ENCODE assay signal across 27 mouse cellular contexts in genomic region chr3:135990338-135990737, GRCm38 (mm10).
DNase-seq lines count a peak whose midpoint lies in the region; ATAC-seq and TF ChIP-seq lines count a peak whose summit lies in the region.
"Had no signal": no experiment of that assay in that cellular context is flagged by ENCODE, and none has a peak within 500 bp of the region (broad histone marks: within the 10 kb centered on the region; RNA-seq: fewer than 3 reads in every experiment).

No protein-coding gene starts in this region.

- no peaks in the 10 kb centered on the region for H3K79me2 ChIP-seq in myocyte (ENCODE audit: control insufficient read depth, insufficient read depth)

- peak; percentile 19 for DNase-seq in cerebellum, adult 9-10 months
- no peak for DNase-seq in cerebellum, postnatal 4 days (ENCODE audit: low spot score in 2 of 2)
- DNase-seq: adrenal gland, postnatal 10 days; adrenal gland, postnatal 36 days; B cell, adult 2 months; gastrocnemius, adult 2 months; gastrocnemius, postnatal 14 days; heart, adult 11 months; heart, postnatal 10 days; heart, postnatal 36 days had no signal

- no peak overlapping the region for H3K4me2 ChIP-seq in hindbrain, embryonic 16.5 days (ENCODE audit: low read length)
- H3K4me2 ChIP-seq in hindbrain, embryonic 12.5 days (replicated peaks): no peak overlapping the region
- H3K4me2 ChIP-seq in midbrain, embryonic 16.5 days (ENCODE audit: low read length): 0 out of 2 replicates have a peak overlapping the region, but pooled peaks have one; percentile 2
- no peak overlapping the region for H3K4me2 ChIP-seq in midbrain, embryonic 13.5 days (replicated peaks)
- H3K4me2 ChIP-seq in myocyte (ENCODE audit: low read depth): no peak overlapping the region
- H3K4me2 ChIP-seq: embryonic facial prominence, embryonic 13.5 days; forebrain, embryonic 12.5 days; heart, embryonic 12.5 days; heart, embryonic 15.5 days; hindbrain, embryonic 14.5 days had no signal

- 60% methylated on average over 3 of the region's 3 CpGs for WGBS in hindbrain, embryonic 16.5 days
- 82% methylated on average over 3 of the region's 3 CpGs for WGBS in hindbrain, embryonic 12.5 days
- WGBS in midbrain, embryonic 16.5 days: 76% methylated on average over 3 of the region's 3 CpGs
- WGBS in midbrain, embryonic 13.5 days: 84% methylated on average over 3 of the region's 3 CpGs

- no peak overlapping the region for H3ac ChIP-seq in myocyte (ENCODE audit: control insufficient read depth, insufficient read length)

- no peak overlapping the region for H3K4me3 ChIP-seq in hindbrain, embryonic 16.5 days (ENCODE audit: low read length)
- H3K4me3 ChIP-seq in hindbrain, embryonic 12.5 days: no peak overlapping the region
- no peak overlapping the region for H3K4me3 ChIP-seq in midbrain, embryonic 16.5 days (ENCODE audit: low read depth, low read length)
- no peak overlapping the region for H3K4me3 ChIP-seq in midbrain, embryonic 13.5 days (replicated peaks)
- H3K4me3 ChIP-seq in myocyte: no peak overlapping the region
- H3K4me3 ChIP-seq: embryonic facial prominence, embryonic 13.5 days; erythroblast, embryonic 14.5 days; forebrain, embryonic 12.5 days; gastrocnemius, adult 2 months; heart, embryonic 12.5 days; heart, embryonic 15.5 days; hindbrain, embryonic 10.5 days had no signal

- H3K27ac ChIP-seq in hindbrain, embryonic 16.5 days (ENCODE audit: low read depth, low read length): no peak overlapping the region
- H3K27ac ChIP-seq in hindbrain, embryonic 12.5 days: no peak overlapping the region
- H3K27ac ChIP-seq in midbrain, embryonic 16.5 days (ENCODE audit: low read length): no peak overlapping the region
- no peak overlapping the region for H3K27ac ChIP-seq in midbrain, embryonic 13.5 days
- H3K27ac ChIP-seq: embryonic facial prominence, embryonic 13.5 days; forebrain, embryonic 12.5 days; gastrocnemius, adult 2 months; heart, embryonic 15.5 days; hindbrain, embryonic 10.5 days; hindbrain, embryonic 14.5 days had no signal

- no peak for TF ChIP-seq POLR2A in myocyte (IDR thresholded peaks at IDR 0.05; ENCODE audit: insufficient read length, low read depth)

- no peaks in the 10 kb centered on the region for H3K4me1 ChIP-seq in hindbrain, embryonic 16.5 days (ENCODE audit: control insufficient read depth, insufficient read depth, low read depth, low read length)
- no peaks in the 10 kb centered on the region for H3K4me1 ChIP-seq in hindbrain, embryonic 12.5 days
- peaks cover 9% of the 10 kb centered on the region for H3K4me1 ChIP-seq in midbrain, embryonic 16.5 days (ENCODE audit: control insufficient read depth, insufficient read depth, low read length)
- no peaks in the 10 kb centered on the region for H3K4me1 ChIP-seq in midbrain, embryonic 13.5 days (replicated peaks)
- H3K4me1 ChIP-seq: embryonic facial prominence, embryonic 13.5 days; forebrain, embryonic 12.5 days; heart, embryonic 12.5 days; heart, embryonic 15.5 days; hindbrain, embryonic 10.5 days had no signal

- H3K9me3 ChIP-seq in hindbrain, embryonic 16.5 days (ENCODE audit: control insufficient read depth, low read length): no peaks in the 10 kb centered on the region
- H3K9me3 ChIP-seq in hindbrain, embryonic 12.5 days (replicated peaks): no peaks in the 10 kb centered on the region
- H3K9me3 ChIP-seq in midbrain, embryonic 16.5 days (replicated peaks; ENCODE audit: control insufficient read depth, low read length, poor library complexity, severe bottlenecking): no peaks in the 10 kb centered on the region
- no peaks in the 10 kb centered on the region for H3K9me3 ChIP-seq in midbrain, embryonic 13.5 days
- H3K9me3 ChIP-seq: embryonic facial prominence, embryonic 13.5 days; forebrain, embryonic 12.5 days; G1E; heart, embryonic 12.5 days; heart, embryonic 15.5 days; hindbrain, embryonic 10.5 days had no signal

- 0 out of 2 replicates have a peak, but pooled peaks have one; percentile 14 for ATAC-seq in hindbrain, embryonic 16.5 days
- no peak for ATAC-seq in hindbrain, embryonic 12.5 days (ENCODE audit: low FRiP score)
- ATAC-seq in midbrain, embryonic 16.5 days: no peak
- no peak for ATAC-seq in midbrain, embryonic 13.5 days
- ATAC-seq: forebrain, embryonic 16.5 days; intestine, postnatal 0 days; Patski had no signal

- no peaks in the 10 kb centered on the region for H3K36me3 ChIP-seq in hindbrain, embryonic 16.5 days (ENCODE audit: control insufficient read depth, insufficient read depth, low read length)
- H3K36me3 ChIP-seq in hindbrain, embryonic 12.5 days: no peaks in the 10 kb centered on the region
- no peaks in the 10 kb centered on the region for H3K36me3 ChIP-seq in midbrain, embryonic 16.5 days (ENCODE audit: control insufficient read depth, insufficient read depth, low read length)
- H3K36me3 ChIP-seq in midbrain, embryonic 13.5 days: no peaks in the 10 kb centered on the region
- H3K36me3 ChIP-seq in myocyte (ENCODE audit: control insufficient read depth, insufficient read depth): no peaks in the 10 kb centered on the region
- H3K36me3 ChIP-seq: embryonic facial prominence, embryonic 13.5 days; forebrain, embryonic 12.5 days; G1E; heart, embryonic 12.5 days; heart, embryonic 15.5 days; hindbrain, embryonic 10.5 days had no signal

- no peak overlapping the region for H3K9ac ChIP-seq in hindbrain, embryonic 16.5 days (ENCODE audit: low read depth, low read length)
- no peak overlapping the region for H3K9ac ChIP-seq in hindbrain, embryonic 12.5 days
- H3K9ac ChIP-seq in midbrain, embryonic 16.5 days (ENCODE audit: low read depth, low read length): no peak overlapping the region
- no peak overlapping the region for H3K9ac ChIP-seq in midbrain, embryonic 13.5 days (replicated peaks)
- H3K9ac ChIP-seq: embryonic facial prominence, embryonic 13.5 days; forebrain, embryonic 12.5 days; heart, embryonic 12.5 days; heart, embryonic 15.5 days; hindbrain, embryonic 14.5 days had no signal

- H3K27me3 ChIP-seq in hindbrain, embryonic 16.5 days (replicated peaks; ENCODE audit: control insufficient read depth, insufficient read depth, low read length): no peaks in the 10 kb centered on the region
- no peaks in the 10 kb centered on the region for H3K27me3 ChIP-seq in hindbrain, embryonic 12.5 days
- no peaks in the 10 kb centered on the region for H3K27me3 ChIP-seq in midbrain, embryonic 16.5 days (ENCODE audit: control insufficient read depth, insufficient read depth, low read depth, low read length)
- H3K27me3 ChIP-seq in midbrain, embryonic 13.5 days: no peaks in the 10 kb centered on the region
- no peaks in the 10 kb centered on the region for H3K27me3 ChIP-seq in myocyte (ENCODE audit: control insufficient read depth, insufficient read depth, insufficient read length)
- H3K27me3 ChIP-seq: CH12.LX; embryonic facial prominence, embryonic 13.5 days; forebrain, embryonic 12.5 days; heart, embryonic 15.5 days had no signal

TF ChIP-seq in myocyte, 11 proteins besides CTCF, POLR2A, EP300 and RAD21:
- TF ChIP-seq CEBPB (IDR thresholded peaks at IDR 0.05; ENCODE audit: insufficient read depth, poor library complexity, severe bottlenecking) (0 out of 2 replicates have a peak, but pooled peaks have one; percentile 19), REST (IDR thresholded peaks at IDR 0.05; ENCODE audit: insufficient read depth, insufficient read length) (no peak)
